Mouse (Mus musculus) embryonic fibroblast, embryonic 13.5 days (primary cell): ENCODE measurements at regions not wholly inside any gene's neighbourhood (a gene's known extent, or its start where the extent isn't known, plus 50 kb on each side); places are given as distances from the start of the nearest gene placed in this dataset.

Experiments
- CTCF ChIP-seq: IDR thresholded peaks from 2 replicates; pipeline ENCODE4 v1.5.1; 2011; ENCODE audit warnings: mild to moderate bottlenecking, control low read depth, low read length, moderate library complexity, borderline replicate concordance; ENCODE audit not compliant: insufficient read depth
- POLR2A ChIP-seq: IDR thresholded peaks from 2 replicates; pipeline ENCODE4 v1.6.1; 2011; ENCODE audit warnings: low read depth, mild to moderate bottlenecking, control low read depth, low read length, moderate library complexity

- TF ChIP-seq CTCF, result no peak
- TF ChIP-seq POLR2A, result no peak
These were observed 321.2 kb upstream of the Tenm4 start for GRCm38 (mm10) chr7:95849874-95850273.
